Mouse (Mus musculus) adrenal gland, adult 18-20 months (tissue): ENCODE data around the gene Aqp5. TPM values are rescaled to one million over a fixed set of nuclear protein-coding genes. Genes with fewer than 3 reads are reported as not detected.

Experiments used
- DNase-seq, 2 experiments: peaks; one replicate each; pipeline ENCODE4 v3.0.0; 2021 to 2022; ENCODE audit warnings: low spot score in 2 of 2
- total RNA-seq, 2 experiments: library from RNA; stranded (reverse); gene quantifications; 1 replicate in 1 of 2; 2 replicates in 1 of 2; pipeline ENCODE4 v1.2.3; 2021

Aqp5 gene
- total RNA-seq, 2 experiments from 2014 or later, result 1.2 to 2.1 TPM

DNA sequence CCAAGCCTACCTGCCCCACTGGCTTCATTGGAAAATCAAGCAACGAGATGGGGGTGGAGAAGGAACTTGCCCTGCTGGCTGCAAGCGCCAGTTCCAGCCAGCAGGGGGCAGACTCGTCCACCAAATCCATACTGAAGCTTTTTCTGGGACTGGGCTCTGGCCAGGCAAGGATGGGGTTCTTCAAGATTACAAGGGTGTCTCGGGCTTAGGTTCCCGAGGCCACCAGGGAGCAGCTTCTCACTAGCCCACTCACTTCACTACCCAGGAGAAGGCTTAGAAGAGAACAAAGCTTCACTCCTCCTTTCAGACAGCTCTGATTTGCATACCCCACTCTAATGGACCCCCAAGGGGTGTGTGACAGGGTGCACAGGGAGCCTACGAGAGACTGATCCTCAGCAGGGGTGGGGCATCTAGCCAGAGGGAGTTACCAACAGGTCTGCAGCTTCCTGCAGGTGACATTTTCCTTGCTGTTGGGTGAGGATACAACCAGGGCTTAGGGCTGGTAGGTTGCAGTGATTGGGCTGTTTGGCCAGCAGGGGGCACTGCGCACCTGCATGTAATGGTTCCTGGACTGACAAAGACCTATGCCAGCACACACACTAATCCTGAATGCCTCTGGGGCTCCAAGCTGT is 5.6 kb downstream of the Aqp5 start:
- DNase-seq, result peak; percentile 80 to 82

DNA sequence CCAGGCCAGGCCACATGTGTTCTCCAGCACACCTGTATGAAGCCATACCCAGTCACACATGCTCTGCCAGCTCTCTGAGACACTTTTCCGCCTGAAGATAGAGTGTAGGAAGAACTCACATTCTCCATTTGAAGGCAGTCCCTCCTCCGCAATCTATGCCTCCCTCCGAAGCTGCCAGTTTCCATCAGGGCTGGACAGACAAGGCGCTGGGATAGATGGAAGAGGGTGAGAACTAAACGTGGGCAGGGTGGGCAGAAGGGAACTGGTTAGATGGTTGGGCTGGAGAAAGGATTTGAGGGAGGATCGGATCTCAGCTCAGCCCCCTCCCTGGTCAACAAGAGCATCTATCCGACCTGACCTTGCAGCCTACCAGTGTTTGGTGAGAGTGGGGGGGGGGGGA is 6.3 kb downstream of the Aqp5 start:
- no peak for DNase-seq

DNA sequence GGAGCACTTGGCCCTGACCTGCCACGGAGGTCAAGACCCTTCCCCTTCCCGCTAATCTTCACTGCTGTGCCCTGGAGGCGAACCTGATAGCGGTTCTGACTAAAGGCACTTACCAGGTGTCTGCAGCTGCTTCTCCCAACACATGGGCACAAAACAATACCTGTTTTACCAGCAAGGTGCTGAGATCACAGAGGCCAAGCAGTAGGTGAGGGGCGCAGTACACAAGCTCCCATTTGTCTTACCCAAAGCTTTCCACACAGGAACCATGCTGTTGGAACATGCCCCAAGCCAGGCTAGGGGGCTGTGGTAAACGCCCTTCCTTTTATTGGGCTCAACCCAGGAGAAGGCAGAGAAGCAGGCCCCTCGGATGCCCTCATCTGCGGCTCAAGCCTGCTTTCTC is 7.0 kb downstream of the Aqp5 start:
- DNase-seq, result no peak

DNA sequence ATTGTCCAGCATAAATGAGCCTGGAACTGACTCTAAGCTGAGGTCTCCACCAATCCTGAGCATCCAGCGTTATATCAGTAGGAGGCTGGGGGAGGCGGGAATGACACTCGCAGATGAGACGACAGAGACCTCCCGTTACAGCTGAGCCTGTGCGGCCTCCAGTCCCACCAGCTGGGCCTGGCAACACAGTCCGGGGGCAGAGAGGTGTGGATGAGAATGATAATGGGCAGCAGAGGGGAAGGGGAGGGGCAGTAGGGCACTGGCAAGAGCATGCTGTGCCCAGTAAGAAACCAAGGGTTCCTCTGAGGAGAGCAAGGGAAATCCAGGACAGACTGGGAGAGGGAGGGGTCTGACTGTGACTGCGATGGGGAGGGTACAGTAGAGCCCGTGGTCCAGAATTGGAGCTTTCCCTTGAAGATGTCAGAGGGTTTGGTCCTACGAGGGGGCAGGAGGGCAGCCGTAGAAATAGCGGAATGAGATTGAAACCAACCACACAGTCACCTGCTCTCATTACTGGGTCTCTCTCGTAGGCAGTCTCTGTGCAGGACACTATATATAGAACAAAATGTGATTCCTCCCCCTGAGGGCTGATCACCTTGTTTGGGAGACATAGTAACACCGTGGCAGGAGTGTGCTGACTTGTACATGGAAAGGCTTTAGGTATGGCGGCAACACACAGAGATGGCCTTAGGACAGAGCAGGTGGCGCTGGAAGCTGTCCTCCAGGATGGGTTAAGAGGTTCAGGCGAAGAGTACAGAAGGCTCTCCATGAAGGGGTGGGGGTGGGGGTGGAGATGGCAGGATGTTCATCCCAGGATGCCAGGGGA is 8.9 kb downstream of the Aqp5 start:
- DNase-seq, result no peak

DNA sequence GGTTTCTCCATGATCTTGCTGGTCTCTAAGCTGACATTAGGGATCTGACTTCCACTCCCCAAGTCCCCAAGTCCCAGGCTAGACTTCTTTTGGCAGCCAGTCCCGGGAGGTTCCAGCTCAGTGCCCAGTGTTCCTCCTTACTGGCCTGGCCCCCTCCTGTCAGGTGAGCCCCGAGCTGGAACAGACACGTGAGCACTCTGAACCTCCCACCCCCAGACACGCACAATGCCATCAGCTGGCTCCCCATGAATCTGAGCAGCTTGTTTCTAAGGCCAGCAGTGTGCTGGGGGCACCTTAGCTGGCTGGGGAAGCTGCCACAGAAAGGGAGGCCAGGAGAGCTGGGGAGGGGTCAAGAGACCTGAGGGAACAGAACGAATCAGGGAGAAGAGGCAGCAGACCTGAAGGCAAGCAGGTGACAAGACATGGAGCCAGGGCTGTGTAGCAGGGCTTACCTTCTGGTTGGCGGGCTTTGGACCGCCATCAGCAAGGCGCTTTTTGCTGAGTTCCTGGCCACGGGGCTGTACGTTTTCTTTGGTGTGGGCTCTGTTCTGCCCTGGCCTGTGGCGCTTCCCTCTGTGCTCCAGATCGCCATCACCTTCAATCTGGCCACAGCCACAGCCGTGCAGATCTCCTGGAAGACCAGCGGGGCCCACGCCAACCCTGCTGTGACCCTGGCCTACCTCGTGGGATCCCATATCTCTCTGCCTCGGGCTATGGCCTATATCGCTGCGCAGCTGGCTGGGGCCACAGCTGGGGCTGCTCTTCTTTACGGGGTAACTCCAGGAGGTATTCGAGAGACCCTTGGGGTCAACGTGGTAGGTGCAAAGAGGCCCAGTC is 10.6 kb downstream of the Aqp5 start, which contains the start of gene Aqp6:
Gene Aqp6 (plus strand): TSS at position 415 of the 837 bp plus-strand sequence.
- no peak for DNase-seq

DNA sequence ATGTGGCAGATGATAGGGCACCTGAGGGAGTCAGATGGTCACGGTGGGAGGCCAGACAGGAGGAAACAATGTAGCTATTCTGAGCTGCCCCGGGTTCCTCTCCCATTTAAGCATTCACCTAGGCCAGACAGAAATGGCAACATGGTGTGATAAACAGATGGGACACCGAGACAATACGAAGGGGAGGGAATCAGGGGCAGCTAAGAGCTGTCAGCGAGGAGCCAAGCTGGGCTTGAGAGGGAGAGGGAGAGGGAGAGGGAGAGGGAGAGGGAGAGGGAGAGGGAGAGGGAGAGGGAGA is 11.2 kb downstream of the Aqp5 start:
- no peak for DNase-seq

DNA sequence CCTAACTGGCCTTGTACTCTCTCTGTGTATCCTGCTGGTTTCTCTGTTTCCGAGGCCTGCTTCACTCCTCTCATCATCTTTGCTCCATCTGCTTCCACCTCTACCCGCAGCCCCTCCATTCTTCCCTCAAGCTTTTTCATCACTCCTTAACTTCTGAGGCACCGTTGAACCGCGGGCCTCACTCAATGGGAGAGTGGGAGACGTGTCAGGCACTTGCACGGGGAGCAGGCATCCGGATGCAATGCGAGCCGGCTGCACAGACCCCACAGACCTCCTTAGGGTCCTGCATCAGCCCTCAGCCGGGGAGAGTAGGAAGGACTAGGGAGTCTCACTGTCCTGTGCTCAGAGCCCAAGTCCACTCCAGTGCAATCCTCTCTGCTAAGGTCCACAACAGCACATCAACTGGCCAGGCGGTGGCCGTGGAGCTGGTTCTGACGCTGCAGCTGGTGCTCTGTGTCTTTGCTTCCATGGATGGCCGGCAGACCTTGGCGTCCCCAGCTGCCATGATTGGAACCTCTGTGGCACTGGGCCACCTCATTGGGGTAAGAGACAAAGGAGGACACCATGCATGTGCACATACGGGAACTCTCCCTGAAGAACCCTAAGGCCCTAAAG is 11.7 kb downstream of the Aqp5 start:
- no peak for DNase-seq

DNA sequence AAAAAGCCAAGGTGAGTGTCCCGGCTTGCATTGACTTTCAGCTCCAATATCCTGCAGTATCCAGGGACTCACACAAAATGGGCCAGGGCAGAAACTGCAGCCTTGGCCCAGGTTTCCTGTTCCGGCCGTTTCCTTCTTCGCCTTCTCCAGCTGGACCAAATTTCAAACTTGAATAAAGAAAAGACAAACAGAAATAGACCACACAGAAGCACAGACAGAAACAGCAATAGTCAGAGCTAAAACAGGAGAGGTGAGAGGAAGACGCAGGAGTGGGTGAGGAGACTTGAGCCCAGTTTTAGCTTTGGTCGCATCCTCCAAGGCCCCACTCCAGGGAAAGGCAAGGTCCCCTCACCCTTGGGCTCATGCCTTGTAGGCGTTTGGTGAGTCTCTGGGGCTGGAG is 12.6 kb downstream of the Aqp5 start:
- no peak for DNase-seq

DNA sequence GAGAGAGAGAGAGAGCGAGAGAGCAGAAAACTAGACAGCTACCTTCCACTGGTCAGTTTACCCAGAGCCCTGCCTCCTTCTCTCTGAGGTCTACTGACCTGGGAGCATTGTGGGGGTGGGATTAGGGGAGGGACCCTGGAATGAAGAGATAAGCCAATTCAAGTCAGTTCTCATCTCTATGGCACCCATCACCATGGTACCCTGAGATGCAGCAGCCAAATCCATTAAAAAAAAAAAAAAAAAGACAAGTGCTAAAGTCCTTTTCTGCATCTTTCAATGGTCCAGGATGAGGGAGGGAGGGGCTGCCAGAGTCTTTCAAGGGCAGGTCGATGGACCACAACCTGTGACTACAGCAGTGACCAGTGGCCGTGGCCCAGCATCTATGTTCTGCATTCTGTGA is 15.0 kb downstream of the Aqp5 start:
- no peak for DNase-seq

DNA sequence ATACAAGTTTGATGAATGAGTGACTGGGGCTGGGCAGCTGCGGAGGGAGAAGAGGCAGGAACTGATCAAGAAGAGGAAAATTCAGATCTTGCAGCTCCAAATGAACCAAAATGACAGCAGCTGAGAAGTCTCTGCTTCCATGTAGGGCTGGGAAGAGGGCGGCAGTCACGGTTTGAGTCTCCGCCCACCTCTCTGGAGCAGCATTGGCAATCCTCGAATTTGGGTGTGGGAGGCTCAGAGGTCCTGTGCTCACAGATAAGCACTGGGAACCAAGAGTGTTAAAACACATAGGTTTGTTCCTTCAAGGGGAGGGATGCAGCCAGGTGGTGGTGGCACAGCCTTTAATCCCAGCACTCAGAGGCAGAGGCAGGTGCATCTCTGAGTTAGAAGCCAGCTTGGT is 15.9 kb downstream of the Aqp5 start:
- DNase-seq, result no peak

DNA sequence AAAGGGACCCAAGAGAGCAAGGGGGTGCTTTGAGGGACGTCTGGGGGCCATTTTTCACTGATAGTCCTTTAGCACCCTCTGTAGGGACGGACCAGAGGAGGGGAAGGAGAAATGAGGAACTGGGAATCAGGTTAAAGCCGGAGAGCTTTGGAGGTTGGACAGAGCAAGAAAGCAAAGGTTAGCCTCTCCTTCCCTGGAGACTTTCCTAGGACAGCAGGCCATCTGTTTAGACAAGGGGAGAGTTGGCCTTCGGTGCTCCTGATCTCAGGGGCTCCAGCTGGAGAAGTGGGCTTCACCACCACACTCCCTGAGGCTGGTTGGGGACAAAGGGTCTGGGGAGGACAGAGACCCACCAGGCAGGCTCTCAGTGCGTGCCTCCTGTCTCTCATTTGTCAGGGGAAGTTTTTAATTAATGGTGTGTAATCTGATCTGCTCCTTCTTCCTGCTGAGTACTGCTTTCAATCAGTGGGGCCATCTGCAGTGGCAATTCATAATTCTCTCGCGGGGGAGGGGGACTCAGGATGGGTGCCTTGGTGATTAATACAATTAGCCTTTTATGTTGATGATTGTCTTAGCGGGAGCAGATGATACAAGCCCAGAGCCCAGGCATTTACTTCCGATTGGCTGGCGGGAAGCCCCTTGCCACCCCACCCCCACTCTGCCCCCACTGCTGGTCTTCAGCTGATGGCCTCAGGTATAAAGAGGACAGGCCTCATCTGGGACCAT is 17.0 kb downstream of the Aqp5 start:
- no peak for DNase-seq

DNA sequence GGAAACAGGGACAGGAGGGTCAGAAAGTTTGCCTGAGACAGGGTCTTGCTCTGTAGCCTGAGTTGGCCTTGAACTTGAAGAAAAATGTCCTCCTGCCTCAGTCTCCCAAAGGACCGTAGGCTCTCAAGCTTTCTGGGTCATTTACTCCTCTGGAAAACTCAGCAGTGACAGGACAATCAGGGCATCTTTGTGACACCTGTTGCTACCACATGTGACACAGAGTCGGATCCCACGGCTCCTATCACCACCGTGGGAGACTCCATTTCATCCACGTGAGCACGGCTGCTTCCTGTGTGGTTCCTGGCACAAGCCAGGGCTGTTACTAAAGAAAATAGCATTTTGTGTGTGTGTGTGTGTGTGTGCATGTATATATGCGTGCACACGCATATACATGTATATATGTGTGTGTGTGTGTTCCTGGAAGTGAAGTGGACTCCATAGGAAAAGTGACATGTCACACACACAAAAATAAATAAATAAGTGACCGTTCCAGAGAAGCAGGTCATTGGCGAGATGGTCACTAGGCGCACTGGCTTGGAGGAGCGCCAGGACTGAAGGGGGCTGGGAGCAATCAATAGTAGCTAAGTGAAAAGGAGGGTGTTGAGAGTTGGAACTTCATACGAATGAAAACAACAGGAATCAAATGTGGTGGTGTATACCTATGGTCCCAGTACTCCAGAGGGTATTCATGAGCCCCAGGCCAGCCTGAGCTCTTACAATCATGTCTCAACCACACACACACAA is 18.0 kb downstream of the Aqp5 start:
- no peak for DNase-seq

DNA sequence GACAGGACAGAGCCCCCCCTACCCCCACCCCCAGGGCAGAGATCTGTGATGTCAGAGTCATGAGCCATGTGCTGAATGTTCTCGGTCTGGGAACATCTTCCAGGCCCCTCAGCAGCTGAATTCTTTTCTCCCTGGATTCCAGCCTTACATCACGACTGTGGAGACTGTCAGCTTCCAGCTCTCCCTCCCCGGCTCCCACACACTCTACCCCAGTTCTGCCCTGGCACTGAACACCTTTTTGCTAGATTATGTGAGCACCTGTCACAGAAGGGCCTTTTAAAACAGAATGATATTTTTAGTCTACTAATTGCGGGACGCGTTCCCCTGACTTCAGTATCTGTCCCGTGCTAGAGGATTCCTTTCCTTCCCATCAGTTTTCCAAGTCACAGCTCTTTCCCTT is 21.0 kb downstream of the Aqp5 start:
- DNase-seq, result no peak

DNA sequence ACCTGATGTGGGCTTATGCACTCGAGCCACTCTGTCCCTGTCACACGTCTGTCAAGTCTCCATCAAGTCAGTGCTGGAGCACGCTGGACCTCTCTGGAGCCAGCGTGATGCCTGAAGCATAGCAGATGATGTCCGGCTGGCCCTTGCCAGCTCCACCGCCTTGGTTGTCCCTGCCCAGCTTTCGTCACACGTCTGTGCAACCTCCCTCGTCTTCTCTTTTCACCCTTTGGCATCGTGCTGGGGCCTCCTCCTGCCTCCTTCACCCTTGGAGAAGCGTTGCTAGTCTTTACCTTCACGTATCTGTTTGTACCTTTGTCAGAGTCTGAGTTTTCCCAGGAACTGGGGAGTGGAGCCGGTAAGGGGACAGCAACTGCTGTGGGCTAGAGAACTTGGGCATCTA is 23.7 kb downstream of the Aqp5 start:
- no peak for DNase-seq

DNA sequence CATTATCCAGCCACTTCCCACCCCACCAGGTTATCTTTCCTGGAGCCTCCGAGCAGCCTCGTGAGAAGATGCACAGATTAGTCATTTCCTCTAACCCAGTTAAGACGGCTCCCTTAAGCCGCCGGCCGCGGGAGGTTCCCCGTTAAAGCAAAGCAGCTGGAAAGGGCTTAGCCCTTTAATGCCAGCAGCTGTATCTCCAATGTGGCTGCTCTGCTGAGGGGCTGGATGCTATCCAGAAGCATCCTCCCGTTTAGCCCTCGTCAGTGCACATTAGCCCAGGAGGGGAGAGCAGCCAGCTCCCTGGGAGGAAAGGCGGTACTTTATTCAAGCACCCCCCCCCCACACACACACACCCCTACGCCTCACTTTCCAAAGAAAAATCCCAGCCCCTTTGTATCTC is 24.2 kb downstream of the Aqp5 start:
- no peak for DNase-seq

DNA sequence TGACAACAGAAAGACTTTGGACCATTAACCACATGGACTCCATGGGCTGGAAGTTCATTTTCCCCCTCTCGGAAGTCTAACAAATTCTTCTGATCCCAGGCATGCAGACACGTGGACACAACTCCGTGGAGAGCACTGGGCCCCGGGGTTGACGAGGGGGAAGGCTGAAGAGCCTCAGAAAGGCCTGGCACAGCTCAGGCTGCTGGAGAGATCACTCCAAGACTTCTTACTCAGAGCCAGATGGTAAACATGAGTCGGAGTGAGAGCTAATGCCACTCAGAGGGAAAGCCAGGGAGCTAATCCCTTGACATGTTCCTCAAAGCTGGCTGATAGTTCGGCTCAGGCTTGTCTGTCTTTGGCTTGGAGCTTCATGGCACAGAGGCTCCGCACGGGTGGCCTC is 24.7 kb downstream of the Aqp5 start:
- DNase-seq, result no peak

DNA sequence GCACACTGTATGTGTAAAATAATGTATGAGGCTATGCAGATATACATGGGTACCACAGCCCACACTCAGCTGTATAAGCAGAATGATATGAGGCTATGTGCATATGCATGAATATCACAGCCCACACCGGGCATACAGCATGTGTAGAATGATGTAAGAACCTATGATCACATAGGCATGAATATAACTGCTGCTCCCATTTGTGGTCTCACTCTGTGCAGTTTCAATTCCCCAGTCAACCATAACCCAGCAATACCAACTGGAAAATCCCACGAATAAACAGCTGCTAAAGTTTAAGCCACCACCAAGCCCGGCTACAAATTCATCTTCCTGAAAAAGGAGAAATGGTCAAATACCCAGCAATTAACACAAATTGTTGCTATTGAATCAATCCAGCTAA is 28.0 kb downstream of the Aqp5 start:
- DNase-seq, result no peak

DNA sequence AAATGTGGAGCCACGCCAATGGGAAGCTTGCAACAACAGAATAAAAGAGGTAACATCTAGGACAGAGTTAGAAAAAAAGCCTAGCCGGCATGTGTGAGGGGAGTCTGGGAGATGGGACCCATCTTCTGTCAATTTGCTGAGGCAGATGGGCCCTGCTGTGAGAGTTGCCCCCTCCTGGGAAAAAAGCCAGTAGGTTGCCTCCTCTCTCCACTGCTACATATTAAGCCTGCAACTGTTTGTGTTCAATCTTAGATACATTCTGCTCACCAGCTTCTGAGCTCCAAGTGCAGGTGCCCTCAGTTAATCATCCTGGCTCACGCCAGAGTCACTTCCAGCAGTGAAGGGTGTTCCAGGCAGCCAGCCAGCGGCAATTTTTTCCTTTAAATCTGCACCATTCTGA is 29.2 kb downstream of the Aqp5 start:
- no peak for DNase-seq

DNA sequence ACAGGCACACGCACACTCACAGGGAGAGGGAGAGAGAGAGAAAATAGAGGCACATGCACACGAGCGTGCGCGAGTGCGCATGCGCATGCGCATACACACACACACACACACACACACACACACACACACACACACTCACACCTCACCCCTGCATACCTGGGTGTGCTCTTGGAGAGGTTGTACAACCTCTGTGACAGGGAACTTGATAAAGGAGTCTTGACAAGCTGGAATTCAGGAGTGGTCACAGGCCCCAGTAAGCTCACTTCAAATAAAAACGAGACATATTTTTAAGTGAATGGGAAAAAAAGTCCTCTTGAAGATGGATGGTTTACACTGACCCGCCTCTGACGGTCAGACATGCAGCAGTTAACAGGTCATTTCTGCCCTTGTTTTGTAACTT is 31.5 kb downstream of the Aqp5 start:
- DNase-seq, result no peak

DNA sequence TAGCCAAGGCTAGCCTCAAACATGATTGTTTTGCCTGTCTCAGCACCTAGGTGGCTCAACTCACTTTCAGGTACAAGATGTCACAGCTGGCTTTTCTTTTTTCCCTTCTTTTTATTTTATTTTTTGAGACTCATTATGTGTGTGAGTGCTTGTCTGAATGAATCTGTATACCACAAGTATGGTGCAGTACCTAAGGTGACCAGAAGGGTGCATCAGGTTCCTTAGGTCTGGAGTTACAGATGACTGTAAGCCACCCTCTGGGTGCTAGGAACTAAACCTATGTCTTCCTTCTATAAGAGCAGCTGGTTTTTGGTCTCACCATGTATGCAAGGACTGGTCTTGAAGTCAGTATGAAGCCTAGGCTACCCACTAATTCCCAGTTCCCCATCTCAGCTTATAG is 41.0 kb downstream of the Aqp5 start:
- DNase-seq, result no peak
